Mouse (Mus musculus): ENCODE data around the gene Tcf20. TPM values are rescaled to one million over a fixed set of nuclear protein-coding genes. Genes with fewer than 3 reads are reported as not detected.

Tcf20 gene
- polyA plus RNA-seq, 1 experiment from 2014 or later = 17.4 TPM

GRCm38 (mm10) chr15:82998811-82999221, 11.1 kb upstream of the Tcf20 start:
- no peak overlapping the region for H3K9ac ChIP-seq (ENCODE audit: low read length)
- H3K27me3 ChIP-seq (replicated peaks; ENCODE audit: control insufficient read depth, insufficient read depth, low read length) = no peaks in the 10 kb centered on the region
- H3K4me2 ChIP-seq (ENCODE audit: low read length) = no peak overlapping the region
- no peak overlapping the region for H3K27ac ChIP-seq (ENCODE audit: low read depth, low read length)
- H3K4me1 ChIP-seq (ENCODE audit: control insufficient read depth, insufficient read depth, low read length) = peaks cover 43% of the 10 kb centered on the region
- WGBS = 85% methylated on average over 6 of the region's 6 CpGs
- H3K4me3 ChIP-seq (ENCODE audit: low read depth, low read length) = no peak overlapping the region
- no peaks in the 10 kb centered on the region for H3K36me3 ChIP-seq (ENCODE audit: control insufficient read depth, insufficient read depth, low read length)
- ATAC-seq (no peak), DNase-seq (ENCODE audit: low spot score) (no peak)
- H3K9me3 ChIP-seq (replicated peaks; ENCODE audit: control insufficient read depth, low read length) = no peaks in the 10 kb centered on the region

DNA sequence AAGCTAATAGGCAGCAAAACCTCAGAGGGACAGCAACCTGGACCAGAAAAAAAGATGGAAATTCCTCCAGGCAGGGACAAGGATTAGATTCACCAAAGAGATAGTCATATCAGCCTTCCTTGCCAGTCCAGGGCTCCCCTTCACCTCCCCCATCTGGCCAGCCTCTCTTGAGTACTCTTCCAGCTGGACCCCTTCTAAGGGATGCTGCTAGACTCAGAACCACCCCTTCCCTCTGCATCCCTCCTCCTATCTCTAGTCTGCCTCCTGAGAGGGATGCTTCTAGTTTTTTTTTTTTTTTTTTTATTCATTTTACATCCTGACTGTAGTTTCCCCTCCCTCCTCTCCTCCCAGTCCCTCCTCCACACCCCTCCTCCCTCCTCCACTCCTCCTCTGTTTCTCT, 8.8 kb upstream of the Tcf20 start:
- Histone ChIP-seq H3K36me3 (ENCODE audit: control insufficient read depth, insufficient read depth, low read length) (no peaks in the 10 kb centered on the region), H3K9ac (ENCODE audit: low read length) (no peak overlapping the region), H3K4me2 (ENCODE audit: low read length) (no peak overlapping the region), H3K27me3 (replicated peaks; ENCODE audit: control insufficient read depth, insufficient read depth, low read length) (no peaks in the 10 kb centered on the region), H3K9me3 (replicated peaks; ENCODE audit: control insufficient read depth, low read length) (no peaks in the 10 kb centered on the region), H3K27ac (ENCODE audit: low read depth, low read length) (no peak overlapping the region), H3K4me1 (ENCODE audit: control insufficient read depth, insufficient read depth, low read length) (peaks cover 33% of the 10 kb centered on the region), H3K4me3 (ENCODE audit: low read depth, low read length) (no peak overlapping the region)
- ATAC-seq = no peak
- DNase-seq (ENCODE audit: low spot score) = no peak

DNA sequence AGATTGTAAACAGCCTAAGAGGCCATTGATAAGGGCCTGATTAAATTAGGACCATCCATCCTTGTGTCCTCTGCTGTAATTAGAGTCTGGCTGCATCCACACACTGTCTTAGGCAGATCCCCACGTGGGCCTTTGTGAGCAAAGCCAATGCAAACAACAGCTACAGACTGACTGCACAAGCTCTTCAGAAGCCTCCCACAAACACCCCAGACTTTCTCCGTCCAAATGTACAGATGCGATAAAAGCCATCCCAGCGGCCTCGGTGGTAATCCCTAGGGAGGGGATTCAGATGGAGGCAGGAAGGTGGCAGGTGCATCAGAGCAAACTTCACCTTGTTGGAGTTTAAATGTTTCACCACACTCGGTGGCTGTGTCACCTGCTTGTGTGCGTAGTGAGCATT, 7.6 kb upstream of the Tcf20 start:
- Histone ChIP-seq H3K9me3 (replicated peaks; ENCODE audit: control insufficient read depth, low read length) (no peaks in the 10 kb centered on the region), H3K4me1 (ENCODE audit: control insufficient read depth, insufficient read depth, low read length) (peaks cover 37% of the 10 kb centered on the region), H3K4me3 (ENCODE audit: low read depth, low read length) (no peak overlapping the region), H3K27me3 (replicated peaks; ENCODE audit: control insufficient read depth, insufficient read depth, low read length) (no peaks in the 10 kb centered on the region), H3K9ac (ENCODE audit: low read length) (no peak overlapping the region), H3K36me3 (ENCODE audit: control insufficient read depth, insufficient read depth, low read length) (no peaks in the 10 kb centered on the region), H3K4me2 (ENCODE audit: low read length) (no peak overlapping the region), H3K27ac (ENCODE audit: low read depth, low read length) (0 out of 2 replicates have a peak overlapping the region, but pooled peaks have one; percentile 44)
- WGBS = 24% methylated on average over 7 of the region's 7 CpGs
- ATAC-seq (peak; percentile 45; the same call in 1 of the 2 replicates), DNase-seq (ENCODE audit: low spot score) (peak; percentile 61)

GRCm38 (mm10) chr15:82992911-82993310, 5.2 kb upstream of the Tcf20 start:
- H3K36me3 ChIP-seq (ENCODE audit: control insufficient read depth, insufficient read depth, low read length) = no peaks in the 10 kb centered on the region
- DNase-seq (ENCODE audit: low spot score) (no peak), ATAC-seq (no peak)
- H3K4me2 ChIP-seq (ENCODE audit: low read length) = no peak overlapping the region
- peaks cover 58% of the 10 kb centered on the region for H3K4me1 ChIP-seq (ENCODE audit: control insufficient read depth, insufficient read depth, low read length)
- H3K9me3 ChIP-seq (replicated peaks; ENCODE audit: control insufficient read depth, low read length) = no peaks in the 10 kb centered on the region
- WGBS = 44% methylated on average over 9 of the region's 9 CpGs
- no peak overlapping the region for H3K4me3 ChIP-seq (ENCODE audit: low read depth, low read length)
- no peak overlapping the region for H3K9ac ChIP-seq (ENCODE audit: low read length)
- no peaks in the 10 kb centered on the region for H3K27me3 ChIP-seq (replicated peaks; ENCODE audit: control insufficient read depth, insufficient read depth, low read length)
- H3K27ac ChIP-seq (ENCODE audit: low read depth, low read length) = no peak overlapping the region

GRCm38 (mm10) chr15:82992079-82992783, 4.6 kb upstream of the Tcf20 start:
- Histone ChIP-seq H3K4me3 (ENCODE audit: low read depth, low read length) (no peak overlapping the region), H3K27me3 (replicated peaks; ENCODE audit: control insufficient read depth, insufficient read depth, low read length) (no peaks in the 10 kb centered on the region), H3K4me2 (ENCODE audit: low read length) (no peak overlapping the region), H3K9ac (ENCODE audit: low read length) (no peak overlapping the region), H3K9me3 (replicated peaks; ENCODE audit: control insufficient read depth, low read length) (no peaks in the 10 kb centered on the region), H3K4me1 (ENCODE audit: control insufficient read depth, insufficient read depth, low read length) (peaks cover 61% of the 10 kb centered on the region), H3K36me3 (ENCODE audit: control insufficient read depth, insufficient read depth, low read length) (no peaks in the 10 kb centered on the region), H3K27ac (ENCODE audit: low read depth, low read length) (peak overlapping the region; percentile 39; the same call in 1 of the 2 replicates)
- ATAC-seq (no peak), DNase-seq (ENCODE audit: low spot score) (no peak)
- WGBS = 73% methylated on average over 13 of the region's 13 CpGs

GRCm38 (mm10) chr15:82989190-82989704, 1.6 kb upstream of the Tcf20 start:
- Histone ChIP-seq H3K36me3 (ENCODE audit: control insufficient read depth, insufficient read depth, low read length) (no peaks in the 10 kb centered on the region), H3K4me2 (ENCODE audit: low read length) (no peak overlapping the region), H3K27me3 (replicated peaks; ENCODE audit: control insufficient read depth, insufficient read depth, low read length) (peaks cover 5% of the 10 kb centered on the region; the same call in 1 of the 2 replicates), H3K4me3 (ENCODE audit: low read depth, low read length) (no peak overlapping the region), H3K9me3 (replicated peaks; ENCODE audit: control insufficient read depth, low read length) (no peaks in the 10 kb centered on the region), H3K9ac (ENCODE audit: low read length) (no peak overlapping the region), H3K4me1 (ENCODE audit: control insufficient read depth, insufficient read depth, low read length) (peaks cover 57% of the 10 kb centered on the region), H3K27ac (ENCODE audit: low read depth, low read length) (no peak overlapping the region; the same call in 1 of the 2 replicates)
- ATAC-seq (no peak), DNase-seq (ENCODE audit: low spot score) (no peak)
- 36% methylated on average over 6 of the region's 6 CpGs for WGBS

DNA sequence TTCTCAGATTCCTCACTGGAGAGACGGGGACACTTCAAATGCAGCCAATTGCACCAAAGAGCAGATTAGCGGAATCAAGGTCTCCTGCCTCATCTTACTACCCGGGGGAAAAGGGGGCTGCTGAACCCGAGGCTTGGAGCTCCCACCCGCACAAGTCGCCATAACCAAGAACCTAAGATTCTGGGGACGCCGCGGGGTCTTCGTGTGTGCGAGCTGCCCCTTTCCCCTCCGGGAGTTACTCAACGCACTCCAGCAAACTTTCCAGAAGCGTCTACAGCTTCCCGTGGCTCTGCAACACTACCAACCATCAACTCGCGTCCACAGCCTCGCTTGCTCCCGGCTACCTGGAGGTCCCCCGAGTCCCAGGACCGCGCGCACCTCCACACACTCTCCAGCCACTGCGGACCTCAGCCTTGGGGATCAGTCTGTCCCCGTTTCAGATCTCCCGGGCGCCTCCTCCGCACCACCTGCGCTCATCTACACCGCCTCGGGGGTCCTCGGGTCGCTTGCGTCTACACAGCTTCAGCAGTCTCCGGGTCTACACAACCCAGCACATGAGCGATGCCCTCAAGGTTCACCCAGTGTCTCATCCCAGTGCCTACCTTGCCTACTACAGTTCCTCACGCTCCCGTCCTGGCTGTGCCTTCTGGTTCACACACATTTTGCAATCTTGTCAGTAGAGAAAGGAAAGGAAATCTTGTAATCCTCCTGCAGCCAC, 499 bp downstream of the Tcf20 start:
- under 1% methylated on average over 38 of the region's 38 CpGs for WGBS
- ATAC-seq = no peak
- peak overlapping the region; percentile 63 for H3K9ac ChIP-seq (ENCODE audit: low read length)
- peak overlapping the region; percentile 92 for H3K4me2 ChIP-seq (ENCODE audit: low read length)
- no peak for DNase-seq (ENCODE audit: low spot score)
- H3K4me3 ChIP-seq (ENCODE audit: low read depth, low read length) = peak overlapping the region; percentile 43
- 0 out of 2 replicates have a peak overlapping the region, but pooled peaks have one; percentile 14 for H3K27ac ChIP-seq (ENCODE audit: low read depth, low read length)
- H3K36me3 ChIP-seq (ENCODE audit: control insufficient read depth, insufficient read depth, low read length) = no peaks in the 10 kb centered on the region
- no peaks in the 10 kb centered on the region for H3K9me3 ChIP-seq (replicated peaks; ENCODE audit: control insufficient read depth, low read length)
- H3K27me3 ChIP-seq (replicated peaks; ENCODE audit: control insufficient read depth, insufficient read depth, low read length) = peaks cover 5% of the 10 kb centered on the region; the same call in 1 of the 2 replicates
- H3K4me1 ChIP-seq (ENCODE audit: control insufficient read depth, insufficient read depth, low read length) = peaks cover 65% of the 10 kb centered on the region

GRCm38 (mm10) chr15:82984574-82984973, 3.1 kb downstream of the Tcf20 start:
- H3K9ac ChIP-seq (ENCODE audit: low read length) = peak overlapping the region; percentile 32; the same call in 1 of the 2 replicates
- no peak overlapping the region for H3K4me3 ChIP-seq (ENCODE audit: low read depth, low read length)
- no peaks in the 10 kb centered on the region for H3K36me3 ChIP-seq (ENCODE audit: control insufficient read depth, insufficient read depth, low read length)
- 43% methylated on average over 7 of the region's 7 CpGs for WGBS
- H3K27ac ChIP-seq (ENCODE audit: low read depth, low read length) = peak overlapping the region; percentile 92
- ATAC-seq (no peak), DNase-seq (ENCODE audit: low spot score) (no peak)
- H3K9me3 ChIP-seq (replicated peaks; ENCODE audit: control insufficient read depth, low read length) = no peaks in the 10 kb centered on the region
- peaks cover 5% of the 10 kb centered on the region; the same call in 1 of the 2 replicates for H3K27me3 ChIP-seq (replicated peaks; ENCODE audit: control insufficient read depth, insufficient read depth, low read length)
- peak overlapping the region; percentile 49; the same call in 1 of the 2 replicates for H3K4me2 ChIP-seq (ENCODE audit: low read length)
- peaks cover 64% of the 10 kb centered on the region for H3K4me1 ChIP-seq (ENCODE audit: control insufficient read depth, insufficient read depth, low read length)
